Mouse (Mus musculus) heart, embryonic 16.5 days (tissue): Measurements from ENCODE around the gene Acsl5. TPM values are rescaled to one million over a fixed set of nuclear protein-coding genes. Genes with fewer than 3 reads are reported as not detected.

Experiments used
- ATAC-seq: fragments of 200-750 bp; cut with Nextera tagmentation; replicated peaks from 2 replicates; pipeline ENCODE4 v1.8.0; 2017; ENCODE audit warnings: moderate number of reproducible peaks; ENCODE audit not compliant: insufficient read depth, low FRiP score; ENCODE audit errors: extremely low read depth
- H3K27ac ChIP-seq: fragments of 300-500 bp; sonication (generic); 2 replicates; pipeline ENCODE4 v1.5.1; 2014; ENCODE audit warnings: mild to moderate bottlenecking, low read length, control low read depth, moderate library complexity
- H3K27me3 ChIP-seq: fragments of 300-500 bp; sonication (generic); 2 replicates; pipeline ENCODE4 v1.6.1; 2014; ENCODE audit warnings: low read length, mixed read lengths; ENCODE audit not compliant: control insufficient read depth, insufficient read depth
- H3K36me3 ChIP-seq: fragments of 300-500 bp; sonication (generic); 2 replicates; pipeline ENCODE4 v1.6.1; 2014; ENCODE audit not compliant: control insufficient read depth, insufficient read depth
- H3K4me1 ChIP-seq: fragments of 300-500 bp; sonication (generic); 2 replicates; pipeline ENCODE4 v1.6.1; 2014; ENCODE audit warnings: low read length, mixed read lengths; ENCODE audit not compliant: control insufficient read depth, insufficient read depth
- H3K4me2 ChIP-seq: fragments of 300-500 bp; sonication (generic); 2 replicates; pipeline ENCODE4 v1.6.1; 2014; ENCODE audit warnings: low read depth, mild to moderate bottlenecking, control low read depth, low read length
- H3K4me3 ChIP-seq: fragments of 300-500 bp; sonication (generic); 2 replicates; pipeline ENCODE4 v1.5.1; 2014; ENCODE audit warnings: mild to moderate bottlenecking, control low read depth, low read length
- H3K9ac ChIP-seq: fragments of 300-500 bp; sonication (generic); 2 replicates; pipeline ENCODE4 v1.6.1; 2014; ENCODE audit warnings: low read length, control low read depth
- H3K9me3 ChIP-seq: fragments of 300-500 bp; sonication (generic); replicated peaks from 2 replicates; pipeline ENCODE4 v1.6.1; 2016; ENCODE audit warnings: low read length; ENCODE audit not compliant: control insufficient read depth
- WGBS: fragments of 180-500 bp; shearing (Covaris S2); extraction: QIAGEN DNeasy Blood & Tissue Kit; methylation state at CpG from one replicate; pipeline ENCODE4 v1.1.7; 2014; 5-methylcytosine and 5-hydroxymethylcytosine counted together
- polyA plus RNA-seq: library from polyadenylated mRNA; unstranded; fragments of >200 nt; fragmentation: Nextera tagmentation; extraction: Ambion mirVana; gene quantifications from 2 replicates; pipeline ENCODE4 v1.2.1, GENCODE M21; 2015

The Acsl5 gene
- polyA plus RNA-seq, 1 experiment from 2014 or later = 37.0 TPM

- no peaks in the 10 kb centered on the region for H3K9me3 ChIP-seq
- peaks cover 5% of the 10 kb centered on the region; the same call in 1 of the 2 replicates for H3K36me3 ChIP-seq
- 65% methylated on average over 3 of the region's 3 CpGs for WGBS
- 0 out of 2 replicates have a peak, but pooled peaks cover 2% of the 10 kb centered on the region for H3K4me1 ChIP-seq
- no peak for ATAC-seq
- H3K27ac ChIP-seq = no peak overlapping the region
- no peaks in the 10 kb centered on the region for H3K27me3 ChIP-seq
- H3K4me2 ChIP-seq = no peak overlapping the region
- H3K4me3 ChIP-seq = no peak overlapping the region
- H3K9ac ChIP-seq = no peak overlapping the region
Observed at GRCm38 (mm10) chr19:55265269-55265668, 13.5 kb downstream of the Acsl5 start.

DNA sequence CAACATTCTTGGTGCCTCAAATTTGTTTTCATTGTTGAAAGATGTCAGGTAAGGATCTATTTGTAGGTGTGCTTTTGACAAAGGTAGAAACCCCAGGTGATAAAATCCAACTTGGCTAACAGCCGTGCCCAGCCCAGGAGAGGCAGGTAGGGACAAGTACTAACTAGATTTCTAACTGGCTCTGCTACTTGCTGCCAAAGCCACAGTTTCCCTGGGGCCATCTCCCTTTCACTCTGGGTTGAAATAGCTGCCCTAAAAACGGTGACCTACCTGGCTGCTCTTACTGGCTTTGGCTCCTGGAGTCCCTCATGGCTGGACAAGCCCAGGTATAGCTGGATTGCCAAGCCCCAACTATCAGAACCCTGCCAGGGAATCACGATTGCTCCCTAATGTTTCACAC lies 15.0 kb downstream of the Acsl5 start:
- ATAC-seq = no peak
- H3K4me1 ChIP-seq = peaks cover 6% of the 10 kb centered on the region
- no peak overlapping the region for H3K4me2 ChIP-seq
- 82% methylated on average over 3 of the region's 3 CpGs for WGBS
- no peak overlapping the region for H3K4me3 ChIP-seq
- H3K27ac ChIP-seq = no peak overlapping the region
- H3K27me3 ChIP-seq = no peaks in the 10 kb centered on the region
- H3K9ac ChIP-seq = no peak overlapping the region
- H3K36me3 ChIP-seq = peaks cover 10% of the 10 kb centered on the region; the same call in 1 of the 2 replicates
- H3K9me3 ChIP-seq = no peaks in the 10 kb centered on the region

DNA sequence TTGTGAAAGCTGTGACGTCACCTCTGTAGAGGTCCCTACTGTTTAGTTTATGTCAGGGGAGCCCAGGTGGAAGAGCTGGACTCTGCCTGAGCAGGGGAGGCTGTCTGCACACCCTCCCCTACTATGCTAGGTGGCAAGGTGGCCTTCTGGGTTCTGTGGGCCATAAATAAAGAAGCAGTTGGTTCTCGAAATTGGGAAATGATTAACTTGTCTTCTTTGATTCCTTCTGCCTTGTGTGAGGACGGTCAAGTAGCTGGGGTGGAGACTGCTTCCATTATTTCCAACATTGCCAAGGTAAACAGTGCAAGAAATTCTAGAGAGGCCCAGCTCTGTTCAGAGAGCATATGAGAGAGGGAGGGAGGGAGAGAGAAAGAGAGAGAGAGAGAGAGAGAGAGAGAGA lies 16.4 kb downstream of the Acsl5 start:
- Histone ChIP-seq H3K36me3 (peaks cover 13% of the 10 kb centered on the region; the same call in 1 of the 2 replicates), H3K9me3 (no peaks in the 10 kb centered on the region), H3K4me1 (peaks cover 6% of the 10 kb centered on the region), H3K4me2 (no peak overlapping the region), H3K27me3 (no peaks in the 10 kb centered on the region), H3K9ac (no peak overlapping the region), H3K27ac (no peak overlapping the region), H3K4me3 (no peak overlapping the region)
- ATAC-seq = no peak
- WGBS = 63% methylated on average over 3 of the region's 3 CpGs

- H3K27ac ChIP-seq = no peak overlapping the region
- no peak overlapping the region for H3K9ac ChIP-seq
- ATAC-seq = no peak
- WGBS = 69% methylated on average over 5 of the region's 5 CpGs
- H3K9me3 ChIP-seq = no peaks in the 10 kb centered on the region
- no peak overlapping the region for H3K4me2 ChIP-seq
- H3K27me3 ChIP-seq = no peaks in the 10 kb centered on the region
- no peak overlapping the region for H3K4me3 ChIP-seq
- peaks cover 13% of the 10 kb centered on the region; the same call in 1 of the 2 replicates for H3K36me3 ChIP-seq
- H3K4me1 ChIP-seq = peaks cover 6% of the 10 kb centered on the region
Observed at GRCm38 (mm10) chr19:55269051-55269450, 17.3 kb downstream of the Acsl5 start.

DNA sequence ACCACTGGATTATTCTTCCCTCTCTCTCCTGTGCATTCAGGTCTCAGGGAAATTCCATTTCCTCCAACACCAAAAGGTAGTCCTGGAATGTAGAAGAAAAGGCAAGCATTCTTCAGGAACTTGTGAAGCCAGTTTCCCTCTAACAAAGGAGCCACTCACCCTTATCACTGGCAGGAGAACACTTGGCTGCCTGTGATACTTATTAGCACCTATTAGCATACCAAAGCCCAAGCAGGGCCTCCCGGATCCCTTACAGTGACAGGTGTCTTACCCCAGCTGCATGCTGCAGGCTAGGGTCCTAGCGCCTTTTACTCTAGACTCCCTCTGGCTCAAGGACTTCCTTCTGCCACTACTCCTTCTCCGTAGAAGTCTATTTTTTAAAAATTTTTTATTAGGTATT lies 19.7 kb downstream of the Acsl5 start:
- Histone ChIP-seq H3K27ac (no peak overlapping the region), H3K9ac (no peak overlapping the region), H3K27me3 (no peaks in the 10 kb centered on the region), H3K4me3 (no peak overlapping the region), H3K4me2 (no peak overlapping the region), H3K4me1 (peaks cover 6% of the 10 kb centered on the region), H3K9me3 (no peaks in the 10 kb centered on the region), H3K36me3 (peaks cover 13% of the 10 kb centered on the region; the same call in 1 of the 2 replicates)
- 58% methylated on average over 3 of the region's 3 CpGs for WGBS
- no peak for ATAC-seq

- no peak overlapping the region for H3K9ac ChIP-seq
- H3K36me3 ChIP-seq = peaks cover 13% of the 10 kb centered on the region; the same call in 1 of the 2 replicates
- no peak for ATAC-seq
- H3K4me1 ChIP-seq = peaks cover 6% of the 10 kb centered on the region
- no peaks in the 10 kb centered on the region for H3K27me3 ChIP-seq
- no peaks in the 10 kb centered on the region for H3K9me3 ChIP-seq
- H3K4me2 ChIP-seq = no peak overlapping the region
- no peak overlapping the region for H3K4me3 ChIP-seq
- no peak overlapping the region for H3K27ac ChIP-seq
- WGBS = 59% methylated on average over 6 of the region's 6 CpGs
Observed at GRCm38 (mm10) chr19:55273340-55273739, 21.6 kb downstream of the Acsl5 start.

- WGBS = 57% methylated on average over 4 of the region's 4 CpGs
- H3K9me3 ChIP-seq = no peaks in the 10 kb centered on the region
- peaks cover 4% of the 10 kb centered on the region for H3K4me1 ChIP-seq
- H3K4me3 ChIP-seq = no peak overlapping the region
- H3K27me3 ChIP-seq = no peaks in the 10 kb centered on the region
- no peak overlapping the region for H3K4me2 ChIP-seq
- no peak overlapping the region for H3K27ac ChIP-seq
- no peak for ATAC-seq
- peaks cover 21% of the 10 kb centered on the region for H3K36me3 ChIP-seq
- no peak overlapping the region for H3K9ac ChIP-seq
Observed at GRCm38 (mm10) chr19:55276100-55276499, 24.4 kb downstream of the Acsl5 start.

- ATAC-seq = no peak
- Histone ChIP-seq H3K9me3 (no peaks in the 10 kb centered on the region), H3K4me1 (no peaks in the 10 kb centered on the region), H3K4me3 (no peak overlapping the region), H3K27ac (no peak overlapping the region), H3K9ac (no peak overlapping the region), H3K27me3 (no peaks in the 10 kb centered on the region), H3K4me2 (no peak overlapping the region), H3K36me3 (peaks cover 23% of the 10 kb centered on the region)
- 58% methylated on average over 3 of the region's 3 CpGs for WGBS
Observed at GRCm38 (mm10) chr19:55276770-55277169, 25.0 kb downstream of the Acsl5 start.

- Histone ChIP-seq H3K9ac (no peak overlapping the region), H3K27me3 (no peaks in the 10 kb centered on the region), H3K4me2 (no peak overlapping the region), H3K4me1 (no peaks in the 10 kb centered on the region), H3K9me3 (no peaks in the 10 kb centered on the region), H3K36me3 (peaks cover 37% of the 10 kb centered on the region), H3K4me3 (no peak overlapping the region), H3K27ac (no peak overlapping the region)
- ATAC-seq = no peak
- 67% methylated on average over 4 of the region's 4 CpGs for WGBS
Observed at GRCm38 (mm10) chr19:55284093-55284492, 32.4 kb downstream of the Acsl5 start.
